Mouse (Mus musculus): Measurements from ENCODE around the gene Furin. TPM values are rescaled to one million over a fixed set of nuclear protein-coding genes. Genes with fewer than 3 reads are reported as not detected.
"Not testable (repeated sequence)": the region's sequence is repeated elsewhere in the genome, so short reads cannot be mapped to it uniquely, and the experiment has no call there.

Furin gene
- total RNA-seq, 4 experiments from 2014 or later = 36.1 to 43.8 (median 39.7) TPM

GRCm38 (mm10) chr7:80401041-80401859 is 4.0 kb downstream of the Furin start:
- no peak for DNase-seq (ENCODE audit: low spot score in 2 of 2)

GRCm38 (mm10) chr7:80400571-80400970 is 4.7 kb downstream of the Furin start:
- DNase-seq (ENCODE audit: low spot score in 2 of 2) = no peak

GRCm38 (mm10) chr7:80400099-80400498 is 5.1 kb downstream of the Furin start:
- DNase-seq (ENCODE audit: low spot score in 2 of 2) = no peak

GRCm38 (mm10) chr7:80398654-80399444 is 6.4 kb downstream of the Furin start:
- no peak for DNase-seq (ENCODE audit: low spot score in 2 of 2)

- DNase-seq (ENCODE audit: low spot score in 2 of 2) = peak; percentile 50 to 54
These were observed 7.2 kb downstream of the Furin start for GRCm38 (mm10) chr7:80397986-80398385.

- not testable (repeated sequence) for DNase-seq (ENCODE audit: low spot score in 2 of 2)
These were observed 8.8 kb downstream of the Furin start for GRCm38 (mm10) chr7:80396427-80396826.

- DNase-seq (ENCODE audit: low spot score in 2 of 2) = no peak
These were observed 10.6 kb downstream of the Furin start for GRCm38 (mm10) chr7:80394600-80394999.

GRCm38 (mm10) chr7:80392119-80392518 is 13.1 kb downstream of the Furin start:
- no peak for DNase-seq (ENCODE audit: low spot score in 2 of 2)

- no peak for DNase-seq (ENCODE audit: low spot score in 2 of 2)
These were observed 17.3 kb downstream of the Furin start, which contains the start of gene Fes for GRCm38 (mm10) chr7:80387633-80388543. Fes (minus strand) TSS chr7:80387946.

GRCm38 (mm10) chr7:80387033-80387632 is 18.1 kb downstream of the Furin start:
- no peak for DNase-seq (ENCODE audit: low spot score in 2 of 2)

GRCm38 (mm10) chr7:80386235-80386930 is 18.9 kb downstream of the Furin start:
- peak; percentile 72 to 90 for DNase-seq (ENCODE audit: low spot score in 2 of 2)

GRCm38 (mm10) chr7:80382919-80383318 is 22.3 kb downstream of the Furin start:
- no peak for DNase-seq (ENCODE audit: low spot score in 2 of 2)

GRCm38 (mm10) chr7:80379531-80379930 is 25.7 kb downstream of the Furin start:
- DNase-seq (ENCODE audit: low spot score in 2 of 2) = no peak

- DNase-seq (ENCODE audit: low spot score in 2 of 2) = peak in 1 of 2 experiments; percentile 63
These were observed 27.8 kb downstream of the Furin start for GRCm38 (mm10) chr7:80377471-80377870.

- no peak for DNase-seq (ENCODE audit: low spot score in 2 of 2)
These were observed 29.0 kb downstream of the Furin start for GRCm38 (mm10) chr7:80376192-80376591.

GRCm38 (mm10) chr7:80375376-80376039 is 29.7 kb downstream of the Furin start:
- DNase-seq (ENCODE audit: low spot score in 2 of 2) = no peak

GRCm38 (mm10) chr7:80374733-80375132 is 30.5 kb downstream of the Furin start:
- DNase-seq (ENCODE audit: low spot score in 2 of 2) = no peak

GRCm38 (mm10) chr7:80374280-80374679 is 31.0 kb downstream of the Furin start:
- no peak for DNase-seq (ENCODE audit: low spot score in 2 of 2)

GRCm38 (mm10) chr7:80373850-80374249 is 31.4 kb downstream of the Furin start:
- no peak for DNase-seq (ENCODE audit: low spot score in 2 of 2)

GRCm38 (mm10) chr7:80373352-80373751 is 31.9 kb downstream of the Furin start:
- DNase-seq (ENCODE audit: low spot score in 2 of 2) = no peak
